9 mouse cellular contexts compared by ENCODE assay signal in genomic region chr8:11171526-11171925, GRCm38 (mm10).
DNase-seq lines count a peak whose midpoint lies in the region; ATAC-seq and TF ChIP-seq lines count a peak whose summit lies in the region.
"Had no signal": no experiment of that assay in that cellular context is flagged by ENCODE, and none has a peak within 500 bp of the region (broad histone marks: within the 10 kb centered on the region; RNA-seq: fewer than 3 reads in every experiment).

No protein-coding gene starts in this region.

- ATAC-seq in monocyte, adult 5-6 weeks (replicated peaks; ENCODE audit: insufficient number of reproducible peaks, low FRiP score, low TSS enrichment, poor library complexity, severe bottlenecking): no peak

- H3K36me3 ChIP-seq in C2C12 (ENCODE audit: control insufficient read depth, insufficient read depth): no peaks in the 10 kb centered on the region
- H3K36me3 ChIP-seq: limb, embryonic 15.5 days had no signal

- peaks cover 4% of the 10 kb centered on the region for H3K27me3 ChIP-seq in C2C12 (ENCODE audit: control insufficient read depth, insufficient read depth, insufficient read length)
- H3K27me3 ChIP-seq: limb, embryonic 15.5 days had no signal

- peak; percentile 78 for DNase-seq in adrenal gland, adult 8-10 months
- DNase-seq in gastrocnemius, adult 2 months: peak; percentile 92
- peak; percentile 61 to 68 for DNase-seq in heart, postnatal 14 days
- DNase-seq in retina, embryonic 14.5 days (ENCODE audit: low spot score): no peak
- DNase-seq in left cerebral cortex, adult 11 months (ENCODE audit: low spot score): no peak
- no peak for DNase-seq in left cerebral cortex, postnatal 10 days (ENCODE audit: extremely low spot score in 1 of 2, low spot score in 2 of 2)

- no peaks in the 10 kb centered on the region for H3K79me3 ChIP-seq in C2C12 (ENCODE audit: low read depth)

- TF ChIP-seq CTCF in C2C12 (IDR thresholded peaks at IDR 0.05; ENCODE audit: control insufficient read depth, insufficient read depth, insufficient read length): no peak
- no peak for TF ChIP-seq CTCF in gastrocnemius, adult 2 months (IDR thresholded peaks at IDR 0.05)

- H3K4me3 ChIP-seq in C2C12 (ENCODE audit: insufficient read depth, poor library complexity, severe bottlenecking): no peak overlapping the region
- no peak overlapping the region for H3K4me3 ChIP-seq in gastrocnemius, adult 2 months
- H3K4me3 ChIP-seq: limb, embryonic 15.5 days had no signal

- no peak overlapping the region for H3ac ChIP-seq in C2C12 (ENCODE audit: control insufficient read depth, insufficient read length, low read depth)

- H3K79me2 ChIP-seq in C2C12 (ENCODE audit: control insufficient read depth, insufficient read depth): no peaks in the 10 kb centered on the region

- peak overlapping the region; percentile 89 for H3K27ac ChIP-seq in gastrocnemius, adult 2 months
- H3K27ac ChIP-seq: limb, embryonic 15.5 days had no signal

- intact Hi-C loops in gastrocnemius, adult 2 months (cut with DNase I): loop anchor here (5.0 kb wide), 2 partner anchors 84 to 734 kb away; no protein-coding TSS in a partner anchor
- intact Hi-C loops in heart, postnatal 14 days (cut with DNase I): loop anchor here (5.0 to 10.0 kb wide), 2 partner anchors 159 to 527 kb away; no protein-coding TSS in a partner anchor
- intact Hi-C loops in left cerebral cortex, postnatal 10 days (cut with DNase I): loop anchor here (5.0 kb wide), 1 partner anchor 159 kb away; no protein-coding TSS in a partner anchor

TF ChIP-seq in C2C12, 6 proteins besides CTCF, POLR2A, EP300 and RAD21:
- TF ChIP-seq MAX (IDR thresholded peaks at IDR 0.05) (no peak), MYOD1 (IDR thresholded peaks at IDR 0.05; ENCODE audit: control insufficient read depth, insufficient read length, low read depth) (no peak), MYOG (IDR thresholded peaks at IDR 0.05; ENCODE audit: control insufficient read depth, extremely low read depth, insufficient read length) (no peak), CEBPB (IDR thresholded peaks at IDR 0.05; ENCODE audit: low read depth) (no peak), FOSL1 (IDR thresholded peaks at IDR 0.05; ENCODE audit: insufficient read depth, low read length, poor library complexity, severe bottlenecking) (peak; percentile 5), USF1 (IDR thresholded peaks at IDR 0.05; ENCODE audit: low read depth) (peak; percentile 81)

Comparison
In these comparisons a context has a peak if more than half of its experiments do, and no peak if none do; other contexts are left out.
1. DNase-seq: peak in adrenal gland, adult 8-10 months (single experiment), gastrocnemius, adult 2 months (single experiment) and heart, postnatal 14 days (2 of 2); none in retina, embryonic 14.5 days (single experiment), left cerebral cortex, adult 11 months (single experiment) and left cerebral cortex, postnatal 10 days (0 of 2).